Mouse (Mus musculus) urinary bladder, adult 2 months (tissue): ENCODE measurements around the gene Ing4. TPM values are rescaled to one million over a fixed set of nuclear protein-coding genes. Genes with fewer than 3 reads are reported as not detected.
A peak's percentile ranks its signal among the peaks of the same experiment; 100 is the strongest.
"Not testable (repeated sequence)": the region's sequence is repeated elsewhere in the genome, so short reads cannot be mapped to it uniquely, and the experiment has no call there.

Source experiments
- DNase-seq: peaks from one replicate; pipeline ENCODE4 v3.0.0; 2022; ENCODE audit warnings: low spot score
- polyA plus RNA-seq: library from polyadenylated mRNA; depleted of rRNA; stranded (reverse); fragments of >200 nt; gene quantifications from 2 replicates; pipeline ENCODE4 v1.2.3, GENCODE M21; 2012; rRNA removed

Gene Ing4
- 88.6 and 113 TPM in 2 replicates for polyA plus RNA-seq

DNA sequence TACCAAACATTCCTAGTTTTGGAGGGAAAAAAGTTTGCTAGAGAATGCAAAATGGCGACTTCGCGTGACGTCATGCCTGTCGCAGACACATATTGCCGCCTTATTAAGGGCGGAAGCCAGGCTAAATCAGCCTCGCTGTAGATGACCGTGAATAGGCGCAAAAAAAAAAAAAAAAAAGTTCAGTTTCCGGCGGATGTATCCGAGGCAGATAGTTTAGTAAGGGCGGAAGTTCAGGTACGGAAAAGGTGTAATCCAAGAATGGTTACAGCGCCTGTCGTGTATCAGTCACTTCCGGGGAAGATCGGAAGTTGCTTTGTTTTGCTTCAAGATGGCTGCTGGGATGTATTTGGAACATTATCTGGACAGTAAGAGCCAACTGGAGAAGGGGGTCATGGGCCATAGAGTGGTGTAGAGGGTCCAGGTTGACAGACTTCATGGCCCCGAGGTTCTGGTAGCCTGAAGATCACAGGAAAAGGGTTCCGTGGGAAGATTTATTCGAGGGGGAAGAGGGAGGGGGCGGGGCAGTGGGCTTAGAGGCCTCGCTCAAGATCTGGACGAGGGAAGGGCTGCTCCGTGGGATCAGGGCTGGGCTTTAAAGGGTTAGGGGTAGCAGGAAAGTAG is at the start of gene Ing4:
Ing4 (plus strand) TSS at position 228 of the 621 bp plus-strand sequence.
- peak; percentile 52 for DNase-seq

DNA sequence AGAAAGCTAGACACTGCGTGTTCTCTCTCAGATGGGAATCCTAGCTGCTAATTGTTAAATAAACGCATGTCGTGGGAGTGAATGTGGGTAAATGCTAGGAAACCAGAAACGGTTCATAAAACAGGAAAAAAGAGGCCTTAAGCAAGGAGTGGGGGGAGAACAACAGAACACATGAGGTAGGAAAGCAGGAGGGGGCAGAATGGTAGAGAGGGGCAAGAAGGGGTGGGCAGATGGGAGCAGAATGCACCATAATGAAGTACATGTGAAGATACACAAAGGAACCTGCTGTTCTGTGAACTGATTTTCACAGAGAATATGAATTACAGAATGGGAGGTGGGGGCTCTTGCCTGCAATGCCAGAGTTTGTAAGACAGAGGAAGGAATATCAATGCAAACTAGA is 47.3 kb upstream of the Ing4 start:
- no peak for DNase-seq

DNA sequence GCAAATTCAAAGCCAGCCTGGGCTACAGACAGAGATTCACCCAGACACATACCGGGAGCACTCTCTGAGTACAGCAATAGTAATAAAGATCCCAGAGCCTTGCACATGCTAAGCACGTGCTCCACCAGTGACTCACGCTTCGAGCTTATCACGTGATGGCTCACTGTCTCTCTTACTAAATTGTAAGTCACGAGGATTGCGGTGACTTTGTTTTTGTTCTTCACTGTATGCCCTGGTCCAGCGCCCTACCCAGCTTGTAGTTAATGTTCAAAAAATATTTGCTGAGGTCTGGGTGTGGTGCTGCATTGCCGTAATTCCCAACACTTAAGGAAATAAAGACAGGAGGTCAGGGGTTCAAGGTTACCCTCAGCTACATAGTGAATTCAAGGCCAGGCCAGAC is 46.2 kb upstream of the Ing4 start:
- DNase-seq, result no peak

DNA sequence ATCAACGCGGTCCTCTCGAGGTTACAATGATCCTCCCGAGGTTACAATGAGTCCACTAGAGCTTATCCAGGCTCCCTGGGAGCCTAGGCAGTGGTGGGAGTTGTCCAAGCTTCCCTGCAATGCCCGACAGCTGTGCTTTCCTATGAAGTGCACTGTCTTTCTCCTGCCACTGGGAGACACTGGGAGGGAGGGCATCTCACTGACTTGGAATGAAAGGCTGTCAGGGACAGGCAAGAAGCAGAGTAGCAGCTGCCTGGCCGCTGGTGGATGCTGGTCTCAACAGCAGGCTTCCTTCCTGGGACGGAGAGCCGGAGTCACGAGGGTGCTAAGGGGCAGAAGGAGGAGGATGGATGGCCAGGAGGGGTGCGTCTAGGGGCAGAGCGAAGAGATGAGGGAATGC is 45.7 kb upstream of the Ing4 start:
- DNase-seq, result no peak

DNA sequence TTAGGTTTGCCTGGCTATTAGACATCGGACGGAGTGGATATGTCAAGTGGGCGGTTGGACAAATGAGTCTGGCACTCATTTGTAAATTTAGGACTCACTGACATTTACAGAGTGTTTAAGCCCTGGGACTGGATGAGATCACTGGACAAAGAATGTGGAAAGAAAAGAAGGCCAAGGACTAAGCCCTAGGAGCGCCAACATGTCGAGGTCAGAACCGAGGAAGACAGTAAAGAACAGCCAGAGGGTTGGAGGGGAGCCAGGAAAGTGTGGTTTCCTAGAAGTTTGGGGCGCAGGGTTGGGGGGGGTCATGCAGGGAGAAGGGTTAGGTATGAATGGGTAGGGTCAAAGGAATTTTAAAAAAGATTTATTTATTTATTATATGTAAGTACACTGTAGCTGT is 44.3 kb upstream of the Ing4 start:
- DNase-seq, result no peak

DNA sequence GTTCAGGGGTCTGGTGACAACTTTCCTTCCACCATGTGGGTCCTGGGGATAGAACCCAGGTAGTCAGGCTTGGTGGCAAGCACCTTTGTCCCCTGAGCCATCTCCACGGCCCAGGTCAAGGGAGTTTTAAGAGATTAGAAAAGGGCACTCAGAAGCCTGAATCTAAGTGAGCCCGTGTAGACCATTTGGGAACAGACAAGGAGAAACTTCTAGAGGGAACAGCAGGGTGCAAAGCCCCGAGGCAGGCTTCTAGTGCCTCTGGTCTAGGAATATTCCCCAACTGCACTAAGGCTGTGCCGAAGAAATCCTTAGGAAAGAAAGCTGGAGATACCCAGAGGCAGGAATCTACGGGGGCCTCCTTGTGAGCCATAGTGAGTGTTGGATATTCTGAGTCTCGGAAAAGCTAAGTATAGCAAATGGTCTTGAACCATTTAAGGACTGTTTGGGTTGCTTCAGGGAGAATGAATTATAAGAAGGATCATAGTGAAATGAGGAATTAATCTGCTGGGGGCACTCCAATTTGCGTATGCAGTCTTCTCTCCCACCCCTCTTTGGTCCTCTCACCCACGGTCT is 43.6 kb upstream of the Ing4 start:
- DNase-seq, result no peak

DNA sequence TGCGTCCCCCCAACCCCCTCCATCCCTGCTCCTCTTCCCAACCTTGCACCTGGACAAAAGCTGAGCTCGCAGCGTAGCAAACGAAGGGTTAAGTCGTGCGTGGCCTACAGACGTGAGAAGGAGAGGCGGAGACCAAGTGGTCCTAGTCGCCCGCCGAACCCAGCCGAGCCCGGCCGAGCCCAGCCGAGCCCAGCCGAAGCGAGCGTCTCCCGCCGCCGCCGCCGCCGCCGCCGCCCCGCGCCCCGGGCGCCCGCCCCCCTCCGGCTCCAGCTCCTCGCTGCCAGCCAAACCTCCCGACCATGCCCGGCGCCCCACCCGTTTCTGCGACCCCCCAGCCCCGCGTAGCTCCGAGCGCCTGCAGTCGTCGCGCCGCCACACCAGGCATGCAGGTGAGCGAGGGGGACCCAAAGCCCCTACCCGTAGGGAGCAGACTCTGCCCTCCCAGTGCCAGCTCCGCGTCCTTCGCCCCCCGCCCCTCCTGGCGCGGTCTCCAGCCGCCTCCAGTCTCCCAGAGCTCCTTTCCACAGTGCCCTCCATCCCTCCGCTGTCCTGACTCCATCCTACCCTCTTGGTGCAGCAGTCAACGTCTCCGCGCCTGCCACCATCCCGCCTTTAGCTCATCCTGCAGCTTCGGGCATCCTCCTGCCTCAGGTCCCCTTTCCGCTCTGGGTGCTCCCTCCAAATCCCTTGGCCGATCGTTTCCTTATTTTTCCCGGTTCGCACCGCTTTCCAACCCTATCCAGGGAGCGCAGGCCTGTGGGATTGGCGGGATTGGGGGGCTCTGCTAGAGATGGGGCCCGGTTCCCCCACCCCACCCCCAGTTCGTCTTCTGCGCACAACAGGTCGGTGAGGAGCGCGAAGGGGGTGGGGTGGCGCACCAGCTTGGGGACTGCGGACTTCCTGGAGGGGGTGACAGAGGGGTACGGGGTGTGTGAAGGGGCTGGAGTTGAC is 42.7 kb upstream of the Ing4 start, which contains the start of gene Pianp:
Pianp (plus strand) TSS at position 144 of the 951 bp plus-strand sequence.
- DNase-seq, result peak; percentile 69

DNA sequence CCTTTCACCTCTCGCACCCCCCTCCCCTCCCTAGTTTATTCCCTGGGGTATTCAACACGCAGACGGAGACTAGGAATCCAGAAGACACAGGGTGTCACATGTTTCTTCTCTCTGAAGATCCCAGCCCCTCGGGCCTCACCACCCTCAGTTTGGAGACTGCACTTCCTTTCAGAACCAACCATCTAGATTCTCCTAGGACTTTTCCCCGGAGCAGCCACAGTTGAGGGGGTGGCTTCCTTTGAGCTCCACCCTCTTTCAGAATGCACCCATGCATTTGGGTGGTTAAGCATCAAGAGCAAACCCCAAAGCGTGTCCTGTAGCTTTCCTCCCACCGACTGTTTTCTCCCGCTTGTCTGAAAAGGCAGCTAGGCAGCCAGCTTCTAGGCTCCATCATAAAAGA is 41.5 kb upstream of the Ing4 start:
- DNase-seq, result no peak

DNA sequence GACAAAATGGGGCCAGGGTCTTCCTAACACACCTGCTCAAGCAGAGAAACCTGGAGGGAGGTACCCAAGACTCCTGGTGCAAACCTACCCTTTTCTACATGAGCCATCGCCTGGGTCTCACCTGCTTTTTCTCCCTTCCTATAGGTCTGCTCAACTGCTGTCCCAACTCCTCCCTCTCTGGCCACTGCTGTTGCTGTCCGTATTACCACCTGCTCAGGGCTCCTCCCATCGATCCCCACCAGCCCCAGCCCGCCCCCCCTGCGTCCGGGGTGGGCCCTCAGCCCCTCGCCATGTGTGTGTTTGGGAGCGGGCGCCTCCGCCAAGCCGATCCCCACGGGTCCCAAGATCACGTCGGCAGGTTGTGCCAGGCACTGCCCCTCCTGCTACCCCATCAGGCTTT is 40.5 kb upstream of the Ing4 start:
- no peak for DNase-seq

DNA sequence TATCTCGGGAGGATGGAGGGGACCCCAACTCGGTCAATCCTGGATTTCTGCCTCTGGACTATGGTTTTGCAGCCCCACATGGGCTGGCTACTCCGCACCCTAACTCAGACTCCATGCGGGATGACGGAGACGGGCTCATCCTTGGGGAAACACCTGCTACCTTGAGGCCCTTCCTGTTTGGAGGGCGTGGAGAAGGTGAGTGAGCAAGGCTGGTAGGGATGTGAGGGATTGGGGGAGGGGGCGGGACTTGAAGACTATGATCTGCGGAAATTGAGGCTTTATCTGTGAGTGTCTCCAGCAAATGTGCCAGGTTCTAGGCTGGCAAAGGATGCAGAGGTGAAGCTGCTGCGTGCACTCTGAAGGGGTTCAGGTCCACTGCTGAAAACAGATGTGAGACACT is 40.0 kb upstream of the Ing4 start:
- no peak for DNase-seq

DNA sequence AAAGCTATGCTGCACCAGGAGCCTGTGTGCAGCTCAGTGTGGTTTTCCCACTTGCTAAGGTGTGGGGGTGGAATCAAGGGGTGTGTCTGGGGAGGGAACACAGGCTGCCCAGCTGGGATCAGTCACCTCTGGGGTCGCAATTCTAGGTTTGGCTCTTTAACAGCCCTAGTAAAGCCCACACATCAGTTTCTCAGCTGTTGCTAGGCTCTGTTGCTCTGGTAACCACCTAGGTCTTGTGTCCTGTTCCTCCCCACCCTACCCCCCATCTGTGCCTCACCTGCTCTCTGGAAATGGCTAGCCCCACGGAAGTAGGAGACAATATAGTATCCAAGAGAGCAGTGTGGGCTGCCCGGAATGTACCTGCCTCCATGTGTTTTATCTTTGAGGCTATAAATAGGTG is 35.9 kb upstream of the Ing4 start:
- no peak for DNase-seq

DNA sequence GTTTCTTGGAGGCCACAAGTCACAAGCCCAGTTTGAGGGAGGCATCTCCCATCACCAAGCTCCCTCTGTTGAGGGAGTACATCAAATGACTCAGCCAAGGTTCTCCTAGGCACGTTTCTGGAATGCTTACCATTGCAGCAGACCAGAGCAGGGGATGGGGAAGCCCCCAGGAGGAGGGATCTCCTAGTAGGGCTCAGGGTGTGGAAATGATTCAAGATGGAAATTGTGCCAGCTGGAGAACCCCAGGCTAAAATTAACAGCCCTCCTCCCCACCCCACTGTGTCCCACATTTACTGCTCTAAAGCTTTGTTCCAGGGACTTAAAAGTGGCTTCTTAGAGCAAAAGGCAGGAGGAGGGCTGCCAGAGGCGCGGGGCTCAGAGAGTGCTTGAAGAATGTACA is 34.5 kb upstream of the Ing4 start:
- no peak for DNase-seq

DNA sequence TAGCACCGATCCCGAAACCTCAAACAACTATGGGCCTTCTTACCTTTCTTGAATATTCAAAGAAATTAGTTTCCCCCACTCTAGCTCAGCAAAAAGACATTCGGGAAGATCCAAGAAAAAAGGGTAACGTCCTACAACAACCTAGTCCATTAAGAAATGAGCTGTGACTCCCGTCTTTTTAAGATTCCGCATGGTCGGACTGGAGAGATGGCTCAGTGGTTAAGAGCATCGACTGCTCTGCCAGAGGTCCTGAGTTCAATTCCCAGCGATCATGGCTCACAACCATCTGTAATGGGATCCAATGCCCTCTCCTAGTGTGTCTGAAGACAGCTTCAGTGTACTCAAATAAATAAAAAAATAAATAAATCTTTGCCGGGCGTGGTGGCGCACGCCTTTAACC is 31.5 kb upstream of the Ing4 start:
- DNase-seq, result no peak

DNA sequence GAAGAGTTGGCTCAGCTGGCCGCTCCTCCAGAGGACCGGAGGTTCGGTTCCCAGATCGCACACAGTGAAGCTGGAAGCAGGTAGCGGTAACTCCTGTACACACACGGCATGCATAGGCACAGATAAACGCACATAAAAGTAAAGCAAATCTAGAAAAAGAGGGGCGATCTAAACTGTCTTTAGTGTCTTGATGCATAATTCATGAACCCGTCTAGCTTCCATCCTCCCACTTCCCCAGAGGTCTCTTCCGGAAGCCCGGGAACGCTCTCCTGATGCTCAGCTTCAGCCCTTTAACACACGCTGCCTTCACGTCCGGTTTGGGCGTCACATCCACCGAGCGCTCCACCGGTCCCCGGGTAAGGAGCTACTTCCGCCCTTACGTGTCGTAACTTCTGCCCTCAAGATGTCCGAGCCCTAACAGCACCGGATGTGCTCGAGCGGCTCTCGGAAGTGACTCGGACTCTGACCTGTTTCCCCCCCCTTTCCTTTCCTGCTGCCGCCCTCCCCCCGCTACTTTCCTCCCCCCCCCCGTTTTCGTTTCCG is 30.9 kb upstream of the Ing4 start:
- DNase-seq, result peak; percentile 84

DNA sequence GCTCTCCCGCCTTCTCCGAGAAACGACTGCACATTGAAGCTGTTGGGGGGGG is 30.6 kb upstream of the Ing4 start, which contains the start of gene Zfp384:
Zfp384 (plus strand) TSS at position 17 of the 52 bp plus-strand sequence.
- no peak for DNase-seq

DNA sequence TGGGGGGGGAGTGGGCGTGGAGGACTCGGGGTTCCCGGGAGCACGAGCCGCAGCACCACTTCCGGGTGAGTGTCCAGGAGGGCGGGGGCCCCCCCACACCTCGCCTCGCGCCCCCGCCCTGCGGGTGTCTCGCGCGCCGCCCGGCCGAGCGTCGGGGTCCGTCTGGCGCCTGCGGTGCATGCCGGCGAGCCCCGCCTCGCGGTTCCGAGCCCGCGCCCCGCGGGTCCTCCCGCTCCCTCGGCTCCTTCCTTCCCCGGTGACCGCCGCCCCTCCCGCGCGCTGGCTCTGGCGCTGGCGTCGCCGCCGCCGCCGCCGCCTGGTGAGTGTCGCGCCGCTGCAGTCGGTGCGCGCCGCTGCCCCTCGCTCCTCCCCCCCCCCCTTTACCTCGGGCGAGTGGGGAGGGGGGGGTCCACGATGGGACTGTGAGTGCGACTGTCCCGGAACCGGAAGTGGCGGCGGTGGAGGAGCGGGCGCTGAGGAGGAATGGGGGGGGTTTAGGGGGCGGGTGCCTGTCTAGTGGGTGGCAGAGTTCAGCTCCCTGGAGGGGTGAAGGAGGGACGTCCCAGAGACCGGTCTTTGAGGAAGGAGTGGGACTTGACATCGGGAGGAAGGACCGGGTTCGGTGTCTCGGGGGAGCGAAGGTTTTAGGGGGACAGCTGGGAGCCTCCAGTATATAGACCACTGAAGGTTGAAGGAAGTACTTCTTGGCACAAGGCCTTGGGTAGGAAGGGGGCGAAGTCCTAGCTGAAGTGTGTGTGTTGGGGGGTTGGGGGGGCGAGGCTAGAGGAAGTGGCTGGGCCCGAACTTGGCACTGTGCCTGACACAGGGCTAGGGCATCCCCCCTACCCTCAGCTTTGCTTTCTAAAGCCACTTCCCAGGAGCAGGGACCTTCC is 30.1 kb upstream of the Ing4 start:
- DNase-seq, result peak; percentile 67

DNA sequence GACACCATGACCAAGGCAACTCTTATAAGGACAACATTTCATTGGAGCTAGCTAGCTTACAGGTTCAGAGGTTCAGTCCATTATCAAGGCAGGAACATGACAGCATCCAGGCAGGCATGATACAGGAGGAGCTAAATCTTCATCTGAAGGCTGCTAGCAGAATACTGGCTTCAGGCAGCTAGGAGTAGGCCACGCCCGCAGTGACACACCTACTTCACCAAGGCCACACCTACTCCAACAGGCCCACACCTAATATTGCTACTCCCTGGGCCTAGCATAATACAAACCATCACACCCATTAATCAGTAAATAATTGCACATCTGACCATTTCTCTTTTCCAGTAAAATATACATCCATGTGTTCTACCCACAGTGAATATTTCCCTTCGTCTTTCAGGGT is 21.9 kb upstream of the Ing4 start:
- DNase-seq, result no peak

DNA sequence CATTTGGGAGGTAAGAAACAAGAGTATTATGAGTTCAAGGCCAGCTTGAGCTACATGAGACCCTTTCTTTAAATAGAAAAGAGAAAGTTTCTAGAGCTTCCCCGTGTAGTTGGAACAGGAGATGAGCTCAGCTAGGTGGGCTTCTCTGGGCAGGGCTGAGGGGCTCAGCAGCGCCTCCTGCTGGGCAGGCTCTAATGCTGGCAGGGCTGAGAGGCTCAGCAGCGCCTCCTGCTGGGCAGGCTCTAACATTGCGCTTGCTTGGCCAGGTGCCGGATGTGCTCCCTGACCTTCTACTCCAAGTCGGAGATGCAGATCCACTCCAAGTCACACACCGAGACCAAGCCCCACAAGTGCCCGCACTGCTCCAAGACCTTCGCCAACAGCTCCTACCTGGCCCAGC is 9.0 kb upstream of the Ing4 start:
- not testable (repeated sequence) for DNase-seq

DNA sequence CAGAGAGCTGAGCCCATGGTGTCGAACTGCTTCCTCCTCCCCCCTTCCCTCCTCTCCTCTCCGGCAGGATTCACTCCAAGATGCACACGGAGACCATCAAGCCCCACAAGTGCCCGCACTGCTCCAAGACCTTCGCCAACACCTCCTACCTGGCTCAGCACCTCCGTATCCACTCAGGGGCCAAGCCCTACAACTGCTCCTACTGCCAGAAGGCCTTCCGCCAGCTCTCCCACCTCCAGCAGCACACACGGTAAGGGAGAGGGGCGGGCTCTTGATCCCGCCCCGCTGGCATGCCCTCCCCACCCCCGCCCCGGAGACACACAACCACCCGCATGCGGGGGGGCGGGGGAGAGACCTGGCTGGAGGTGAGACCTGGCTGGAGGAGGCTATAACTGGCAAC is 8.0 kb upstream of the Ing4 start:
- no peak for DNase-seq

DNA sequence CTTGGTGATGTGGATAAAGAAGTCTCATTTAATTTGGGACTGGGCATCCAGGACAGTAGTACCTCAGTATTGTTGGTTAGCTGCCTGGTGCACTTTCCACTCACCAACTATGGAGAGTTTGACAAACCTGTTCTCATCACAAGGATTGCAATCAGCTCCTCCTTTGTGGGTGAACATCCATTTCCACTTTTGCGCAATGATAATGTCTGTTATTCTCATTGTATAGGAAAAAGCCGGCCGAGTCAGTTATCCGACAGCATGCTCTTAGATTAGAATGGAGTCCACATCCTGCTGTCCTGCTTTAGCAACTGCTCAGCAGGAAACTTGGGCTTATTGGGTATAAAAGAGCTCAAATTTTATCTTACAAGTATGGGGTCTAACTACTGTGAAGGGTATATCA is 894 bp upstream of the Ing4 start:
- DNase-seq, result no peak

DNA sequence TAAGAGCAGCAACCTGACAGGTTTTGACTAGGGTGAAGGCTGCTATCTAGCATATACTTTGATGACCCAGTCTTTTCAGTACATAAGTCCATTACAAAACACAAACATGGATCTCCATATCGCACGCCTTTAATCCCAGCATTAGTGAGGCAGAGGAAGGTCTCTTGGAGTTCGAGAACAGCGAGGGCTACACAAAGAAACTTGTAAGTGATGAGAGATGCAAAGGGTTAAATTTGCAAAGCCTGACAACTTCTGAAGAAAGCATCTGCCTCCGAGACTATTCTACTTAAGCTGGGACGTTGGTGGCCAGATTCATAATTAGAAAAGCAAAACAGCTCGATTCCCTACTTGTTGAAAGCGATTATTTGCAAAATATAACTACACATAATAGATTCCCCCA is 429 bp upstream of the Ing4 start:
- no peak for DNase-seq

DNA sequence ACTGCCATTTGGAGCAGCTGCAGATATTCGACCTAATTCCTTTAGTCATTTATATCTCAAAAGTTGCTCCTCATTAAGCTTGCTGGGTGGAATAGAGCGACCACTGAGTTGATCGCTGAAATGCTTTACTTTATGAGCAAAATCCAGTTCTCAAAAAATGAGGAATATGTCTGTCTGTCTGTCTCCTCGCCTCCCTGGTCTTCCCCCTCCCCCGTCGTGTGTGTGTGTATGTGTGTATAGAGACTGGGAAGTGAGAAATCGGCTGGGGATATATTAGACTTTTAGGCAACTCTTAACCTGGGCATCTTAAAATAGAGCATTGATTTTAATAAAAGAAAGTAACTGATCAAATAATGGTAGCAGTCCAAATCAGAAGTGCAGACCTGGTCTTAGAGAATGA is 661 bp downstream of the Ing4 start:
- no peak for DNase-seq
